Mouse (Mus musculus) layer of hippocampus, adult 8-10 months (tissue): ENCODE measurements at regions not wholly inside any gene's neighbourhood (a gene's known extent, or its start where the extent isn't known, plus 50 kb on each side); places are given as distances from the start of the nearest gene placed in this dataset.
A peak's percentile ranks its signal among the peaks of the same experiment; 100 is the strongest.

Experiments
- DNase-seq, 2 experiments: peaks; one replicate each; pipeline ENCODE4 v3.0.0; 2022; ENCODE audit warnings: low spot score in 2 of 2

- DNase-seq = no peak
Measured at GRCm38 (mm10) chr2:79183034-79183630, 72.1 kb upstream of the Itga4 start.

GRCm38 (mm10) chr2:79185234-79186101 is 69.8 kb upstream of the Itga4 start:
- peak in 1 of 2 experiments; percentile 8 for DNase-seq

- DNase-seq = no peak
Measured at GRCm38 (mm10) chr2:79186878-79187277, 68.3 kb upstream of the Itga4 start.

- DNase-seq = no peak
Measured at GRCm38 (mm10) chr2:79188511-79189193, 66.6 kb upstream of the Itga4 start.

GRCm38 (mm10) chr2:79193851-79194250 is 61.4 kb upstream of the Itga4 start:
- no peak for DNase-seq

GRCm38 (mm10) chr2:79201677-79202076 is 53.5 kb upstream of the Itga4 start:
- no peak for DNase-seq
